Mouse (Mus musculus) midbrain, embryonic 13.5 days (tissue): ENCODE measurements around the gene Top2a. TPM values are rescaled to one million over a fixed set of nuclear protein-coding genes. Genes with fewer than 3 reads are reported as not detected.
"Not testable (repeated sequence)": the region's sequence is repeated elsewhere in the genome, so short reads cannot be mapped to it uniquely, and the experiment has no call there.

ENCODE experiments used
- ATAC-seq: fragments of 200-750 bp; cut with Nextera tagmentation; 2 replicates; pipeline ENCODE4 v1.8.0; 2017; ENCODE audit warnings: mild to moderate bottlenecking, moderate TSS enrichment, moderate library complexity
- H3K27ac ChIP-seq: fragments of 300-500 bp; sonication (generic); 2 replicates; pipeline ENCODE4 v1.5.1; 2015; ENCODE audit warnings: inconsistent platforms, mild to moderate bottlenecking, moderate library complexity
- H3K27me3 ChIP-seq: fragments of 300-500 bp; sonication (generic); 2 replicates; pipeline ENCODE4 v1.6.1; 2015; ENCODE audit warnings: mild to moderate bottlenecking, inconsistent platforms
- H3K36me3 ChIP-seq: fragments of 300-500 bp; sonication (generic); 2 replicates; pipeline ENCODE4 v1.6.1; 2015; ENCODE audit warnings: mild to moderate bottlenecking, inconsistent platforms
- H3K4me1 ChIP-seq: fragments of 300-500 bp; sonication (generic); replicated peaks from 2 replicates; pipeline ENCODE4 v1.6.1; 2015; ENCODE audit warnings: inconsistent platforms
- H3K4me2 ChIP-seq: fragments of 300-500 bp; sonication (generic); replicated peaks from 2 replicates; pipeline ENCODE4 v1.6.1; 2015; ENCODE audit warnings: moderate library complexity, mild to moderate bottlenecking, inconsistent platforms
- H3K4me3 ChIP-seq: fragments of 300-500 bp; sonication (generic); replicated peaks from 2 replicates; pipeline ENCODE4 v1.5.1; 2015; ENCODE audit warnings: mild to moderate bottlenecking, inconsistent platforms
- H3K9ac ChIP-seq: fragments of 300-500 bp; sonication (generic); replicated peaks from 2 replicates; pipeline ENCODE4 v1.6.1; 2015; ENCODE audit warnings: mild to moderate bottlenecking, inconsistent platforms
- H3K9me3 ChIP-seq: fragments of 300-500 bp; sonication (generic); 2 replicates; pipeline ENCODE4 v1.6.1; 2016; ENCODE audit warnings: mild to moderate bottlenecking, inconsistent platforms
- WGBS: fragments of 180-500 bp; shearing (Covaris S2); methylation state at CpG from one replicate; pipeline ENCODE4 v1.1.7; 2015; 5-methylcytosine and 5-hydroxymethylcytosine counted together
- polyA plus RNA-seq: library from polyadenylated mRNA; unstranded; fragments of >200 nt; fragmentation: Nextera tagmentation; extraction: Ambion mirVana; gene quantifications from 2 replicates; pipeline ENCODE4 v1.2.1, GENCODE M21; 2015

Gene Top2a
- polyA plus RNA-seq, 1 experiment from 2014 or later, result 118 TPM

- ATAC-seq, result no peak
- no peaks in the 10 kb centered on the region for H3K4me1 ChIP-seq
- WGBS, result 90% methylated on average over 11 of the region's 11 CpGs
These were observed 24.7 kb downstream of the Top2a start for GRCm38 (mm10) chr11:98999243-98999642.

GRCm38 (mm10) chr11:98998776-98999175 is 25.2 kb downstream of the Top2a start:
- no peak overlapping the region for H3K27ac ChIP-seq
- H3K4me2 ChIP-seq, result no peak overlapping the region
- H3K4me3 ChIP-seq, result no peak overlapping the region
- H3K9ac ChIP-seq, result no peak overlapping the region
- H3K4me1 ChIP-seq, result no peaks in the 10 kb centered on the region
- peaks cover 65% of the 10 kb centered on the region for H3K36me3 ChIP-seq
- no peaks in the 10 kb centered on the region for H3K9me3 ChIP-seq
- no peak for ATAC-seq
- H3K27me3 ChIP-seq, result no peaks in the 10 kb centered on the region

More at GRCm38 (mm10) chr11:98999243-98999642, 24.7 kb downstream of the Top2a start:
- Histone ChIP-seq H3K9ac (no peak overlapping the region), H3K4me2 (no peak overlapping the region), H3K27me3 (no peaks in the 10 kb centered on the region), H3K27ac (no peak overlapping the region), H3K4me3 (no peak overlapping the region), H3K9me3 (no peaks in the 10 kb centered on the region), H3K36me3 (peaks cover 64% of the 10 kb centered on the region)

- Histone ChIP-seq H3K4me3 (no peak overlapping the region), H3K27me3 (no peaks in the 10 kb centered on the region), H3K4me1 (no peaks in the 10 kb centered on the region), H3K4me2 (no peak overlapping the region), H3K36me3 (peaks cover 65% of the 10 kb centered on the region), H3K9ac (no peak overlapping the region), H3K27ac (no peak overlapping the region), H3K9me3 (no peaks in the 10 kb centered on the region)
- WGBS, result 94% methylated on average over 4 of the region's 4 CpGs
- no peak for ATAC-seq
These were observed 26.3 kb downstream of the Top2a start for GRCm38 (mm10) chr11:98997659-98998058.

DNA sequence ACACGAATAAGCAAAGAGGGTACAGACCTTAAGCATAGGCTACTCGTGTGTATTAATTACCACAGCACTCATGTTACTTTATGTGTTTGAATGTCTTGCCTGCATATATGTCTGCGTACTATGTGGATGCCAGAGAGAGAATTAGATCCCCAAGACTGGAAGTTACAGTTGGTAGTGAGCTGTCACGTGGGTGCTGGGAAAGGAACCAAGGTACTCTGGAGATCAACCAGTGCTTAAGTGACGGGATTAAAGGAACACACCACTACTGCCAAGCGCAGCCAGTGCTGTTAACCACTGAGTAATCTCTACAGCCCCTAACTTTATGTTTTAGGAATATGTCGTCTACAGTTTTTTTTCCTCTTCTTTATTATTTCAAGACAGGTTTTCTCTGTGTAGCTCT is 28.0 kb downstream of the Top2a start:
- Histone ChIP-seq H3K4me3 (no peak overlapping the region), H3K27ac (no peak overlapping the region), H3K4me2 (no peak overlapping the region), H3K36me3 (peaks cover 58% of the 10 kb centered on the region), H3K9ac (no peak overlapping the region), H3K9me3 (no peaks in the 10 kb centered on the region), H3K27me3 (no peaks in the 10 kb centered on the region), H3K4me1 (no peaks in the 10 kb centered on the region)
- ATAC-seq, result no peak
- WGBS, result 94% methylated on average over 7 of the region's 7 CpGs

- Histone ChIP-seq H3K9ac (no peak overlapping the region), H3K36me3 (peaks cover 26% of the 10 kb centered on the region), H3K4me2 (no peak overlapping the region), H3K27ac (no peak overlapping the region), H3K4me3 (no peak overlapping the region), H3K4me1 (no peaks in the 10 kb centered on the region), H3K27me3 (no peaks in the 10 kb centered on the region), H3K9me3 (no peaks in the 10 kb centered on the region)
- WGBS, result 87% methylated on average over 6 of the region's 6 CpGs
- no peak for ATAC-seq
These were observed 33.1 kb downstream of the Top2a start for GRCm38 (mm10) chr11:98990866-98991265.

DNA sequence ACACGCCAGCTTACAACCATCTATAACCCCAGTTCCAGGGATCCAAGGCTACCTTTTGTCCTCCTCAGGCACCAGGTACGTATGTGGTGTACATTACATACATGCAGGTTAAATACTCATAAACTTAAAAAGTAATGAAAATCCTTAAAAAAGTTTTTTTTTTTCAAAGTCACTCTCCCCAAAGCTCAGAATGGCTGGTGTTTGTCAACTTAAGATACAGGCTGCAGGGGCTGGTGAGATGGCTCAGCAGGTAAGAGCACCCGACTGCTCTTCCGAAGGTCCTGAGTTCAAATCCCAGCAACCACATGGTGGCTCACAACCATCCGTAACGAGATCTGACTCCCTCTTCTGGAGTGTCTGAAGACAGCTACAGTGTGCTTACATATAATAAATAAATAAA is 35.7 kb downstream of the Top2a start:
- not testable (repeated sequence) for H3K4me2 ChIP-seq

GRCm38 (mm10) chr11:98985542-98985941 is 38.4 kb downstream of the Top2a start:
- Histone ChIP-seq H3K27me3 (peaks cover 35% of the 10 kb centered on the region), H3K4me2 (no peak overlapping the region), H3K4me3 (no peak overlapping the region), H3K9ac (no peak overlapping the region), H3K4me1 (peaks cover 16% of the 10 kb centered on the region), H3K9me3 (no peaks in the 10 kb centered on the region), H3K27ac (no peak overlapping the region), H3K36me3 (no peaks in the 10 kb centered on the region)
- no peak for ATAC-seq
- WGBS, result 86% methylated on average over 7 of the region's 7 CpGs

More for the DNA sequence above, 35.7 kb downstream of the Top2a start:
- peaks cover 17% of the 10 kb centered on the region for H3K27me3 ChIP-seq
- not testable (repeated sequence) for H3K9me3 ChIP-seq, H3K4me1 ChIP-seq, H3K9ac ChIP-seq, H3K36me3 ChIP-seq, H3K4me3 ChIP-seq, H3K27ac ChIP-seq, ATAC-seq
- WGBS, result 93% methylated on average over 6 of the region's 6 CpGs

DNA sequence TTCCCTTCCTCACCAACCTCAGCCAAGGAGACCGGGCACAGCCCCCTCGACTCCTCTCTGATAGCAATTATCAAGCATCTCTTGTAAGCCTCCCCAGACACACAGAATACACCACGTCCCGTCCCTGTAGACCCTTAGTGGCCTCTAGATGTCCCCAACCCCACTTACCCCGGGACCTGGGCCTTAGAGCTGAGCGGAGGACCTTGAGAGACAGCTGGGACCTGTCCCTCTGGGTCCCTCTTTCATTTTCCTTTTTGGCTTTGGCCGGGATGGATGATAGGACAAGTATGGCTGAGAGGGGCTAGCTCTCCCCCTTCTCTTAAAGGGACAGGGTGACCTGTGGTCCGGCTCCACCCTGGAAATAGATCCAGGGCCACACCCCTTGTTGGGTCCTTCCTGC is 40.4 kb downstream of the Top2a start:
- H3K4me3 ChIP-seq, result 0 out of 2 replicates have a peak overlapping the region, but pooled peaks have one; percentile 6
- H3K27me3 ChIP-seq, result peaks cover 39% of the 10 kb centered on the region
- no peaks in the 10 kb centered on the region for H3K36me3 ChIP-seq
- H3K9me3 ChIP-seq, result no peaks in the 10 kb centered on the region
- H3K27ac ChIP-seq, result no peak overlapping the region
- peaks cover 20% of the 10 kb centered on the region for H3K4me1 ChIP-seq
- WGBS, result 41% methylated on average over 8 of the region's 8 CpGs
- ATAC-seq, result no peak
- H3K4me2 ChIP-seq, result peak overlapping the region; percentile 87
- H3K9ac ChIP-seq, result no peak overlapping the region

DNA sequence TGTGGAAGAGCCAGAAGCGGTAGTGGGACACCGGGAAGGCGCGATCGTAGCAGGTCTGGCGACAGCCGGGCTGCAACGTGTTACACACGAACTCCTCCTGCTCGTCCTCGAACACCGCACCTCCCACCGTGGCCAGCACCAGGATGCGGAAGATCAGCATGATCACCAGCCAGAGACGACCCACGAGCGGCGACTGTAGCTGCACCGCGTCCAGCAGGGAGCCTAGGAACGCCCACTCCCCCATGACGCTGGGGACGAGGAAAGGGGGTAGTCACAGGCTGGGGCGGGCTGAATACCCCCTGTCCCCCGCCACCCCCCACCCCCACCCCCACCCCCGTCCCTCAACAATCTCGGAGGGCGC is 41.2 kb downstream of the Top2a start, which contains the start of gene Gjd3:
Gene Gjd3, minus strand, starts transcription at position 244 of the 361 bp plus-strand sequence.
- Histone ChIP-seq H3K36me3 (no peaks in the 10 kb centered on the region), H3K27ac (peak within 1 kb of the TSS; percentile 92), H3K9me3 (no peaks in the 10 kb centered on the region), H3K27me3 (peaks cover 39% of the 10 kb centered on the region), H3K4me3 (peak within 1 kb of the TSS; percentile 59), H3K9ac (peak within 1 kb of the TSS; percentile 79), H3K4me2 (peak within 1 kb of the TSS; percentile 87), H3K4me1 (peaks cover 20% of the 10 kb centered on the region)
- no peak; the same call in none of the 2 replicates for ATAC-seq
- WGBS, result 1% methylated on average over 28 of the region's 28 CpGs

DNA sequence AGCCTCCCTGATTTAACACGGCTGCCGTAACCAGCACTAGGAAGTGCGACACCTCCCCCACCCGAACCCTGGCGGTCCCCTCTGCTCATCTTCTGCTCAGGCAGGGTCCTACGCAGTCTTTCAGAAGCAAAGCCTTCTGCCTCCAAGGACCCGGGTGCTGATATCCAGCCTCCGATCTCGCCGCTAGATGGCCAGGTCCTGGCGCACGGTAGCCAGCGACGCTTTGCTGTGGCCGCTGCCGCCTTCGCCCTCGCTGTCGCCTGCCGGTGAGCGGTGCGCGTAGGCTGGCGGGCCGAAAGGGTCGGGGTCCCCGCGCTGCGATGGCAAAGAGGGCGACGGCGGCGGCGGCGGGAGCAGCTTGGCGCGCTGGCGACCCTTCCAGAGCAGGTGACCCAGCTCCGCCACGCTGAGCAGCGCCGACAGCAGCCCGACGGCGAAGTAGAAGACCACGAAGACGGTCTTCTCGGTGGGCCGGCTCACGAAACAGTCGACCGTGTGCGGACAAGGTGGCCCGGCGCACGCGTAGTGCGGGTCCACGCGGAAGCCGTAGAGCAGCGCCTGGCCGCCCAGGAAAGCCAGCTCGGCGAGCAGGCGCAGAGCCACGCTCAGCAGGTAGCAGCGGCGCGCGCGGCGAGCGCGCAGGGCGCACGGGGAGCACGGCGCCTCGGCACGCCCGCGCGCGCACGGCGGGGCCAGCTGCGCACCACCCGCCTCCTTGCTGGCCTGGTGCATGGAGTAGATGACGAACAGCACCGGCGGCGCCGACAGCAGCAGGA is 41.8 kb downstream of the Top2a start:
- peak overlapping the region; percentile 87 for H3K4me2 ChIP-seq
- peaks cover 20% of the 10 kb centered on the region for H3K4me1 ChIP-seq
- H3K36me3 ChIP-seq, result no peaks in the 10 kb centered on the region
- H3K27ac ChIP-seq, result peak overlapping the region; percentile 92
- no peaks in the 10 kb centered on the region for H3K9me3 ChIP-seq
- under 1% methylated on average over 92 of the region's 94 CpGs for WGBS
- peak overlapping the region; percentile 59 for H3K4me3 ChIP-seq
- ATAC-seq, result peak; percentile 88
- H3K27me3 ChIP-seq, result peaks cover 39% of the 10 kb centered on the region
- peak overlapping the region; percentile 79 for H3K9ac ChIP-seq

- peaks cover 39% of the 10 kb centered on the region for H3K27me3 ChIP-seq
- ATAC-seq, result peak; percentile 59
- WGBS, result 33% methylated on average over 20 of the region's 20 CpGs
These were observed 42.5 kb downstream of the Top2a start for GRCm38 (mm10) chr11:98981289-98981996.

GRCm38 (mm10) chr11:98979356-98979755 is 44.6 kb downstream of the Top2a start:
- ATAC-seq, result no peak
- H3K27me3 ChIP-seq, result peaks cover 34% of the 10 kb centered on the region
- H3K4me1 ChIP-seq, result peaks cover 20% of the 10 kb centered on the region
- no peak overlapping the region for H3K9ac ChIP-seq
- no peak overlapping the region for H3K27ac ChIP-seq
- WGBS, result 90% methylated on average over 5 of the region's 5 CpGs
- no peak overlapping the region for H3K4me3 ChIP-seq
- H3K9me3 ChIP-seq, result no peaks in the 10 kb centered on the region
- no peaks in the 10 kb centered on the region for H3K36me3 ChIP-seq
- no peak overlapping the region for H3K4me2 ChIP-seq

More at GRCm38 (mm10) chr11:98981289-98981996, 42.5 kb downstream of the Top2a start:
- Histone ChIP-seq H3K9me3 (no peaks in the 10 kb centered on the region), H3K4me2 (peak overlapping the region; percentile 87), H3K4me1 (peaks cover 20% of the 10 kb centered on the region), H3K36me3 (no peaks in the 10 kb centered on the region), H3K4me3 (peak overlapping the region; percentile 59), H3K9ac (peak overlapping the region; percentile 79), H3K27ac (peak overlapping the region; percentile 92)
